In genomic region chr6:99385059-99385604, GRCm38 (mm10) we compare ENCODE assay signal across 9 mouse cellular contexts.
DNase-seq lines count a peak whose midpoint lies in the region; ATAC-seq lines count a peak whose summit lies in the region.
"Had no signal": no experiment of that assay in that cellular context is flagged by ENCODE, and none has a peak within 500 bp of the region (broad histone marks: within the 10 kb centered on the region; RNA-seq: fewer than 3 reads in every experiment).

No protein-coding gene starts in this region.

- H3K36me3 ChIP-seq in lung, embryonic 16.5 days (ENCODE audit: control insufficient read depth, insufficient read depth, low read length): no peaks in the 10 kb centered on the region
- H3K36me3 ChIP-seq: heart, embryonic 15.5 days had no signal

- H3K27me3 ChIP-seq in lung, embryonic 16.5 days (ENCODE audit: control insufficient read depth, insufficient read depth, low read depth, low read length): no peaks in the 10 kb centered on the region
- H3K27me3 ChIP-seq: heart, embryonic 15.5 days had no signal

- no peak overlapping the region for H3K4me3 ChIP-seq in lung, embryonic 16.5 days (ENCODE audit: low read length)
- H3K4me3 ChIP-seq: heart, embryonic 15.5 days had no signal

- WGBS in lung, embryonic 16.5 days: 74% methylated on average over 2 of the region's 2 CpGs

- peaks cover 12% of the 10 kb centered on the region; the same call in 1 of the 2 replicates for H3K4me1 ChIP-seq in lung, embryonic 16.5 days (replicated peaks; ENCODE audit: control insufficient read depth, insufficient read depth, low read length)

- H3K4me2 ChIP-seq in lung, embryonic 16.5 days (ENCODE audit: low read depth, low read length): no peak overlapping the region
- H3K4me2 ChIP-seq: heart, embryonic 15.5 days had no signal

- H3K27ac ChIP-seq in lung, embryonic 16.5 days (ENCODE audit: low read length): no peak overlapping the region
- H3K27ac ChIP-seq: heart, embryonic 15.5 days had no signal

- no peaks in the 10 kb centered on the region for H3K9me3 ChIP-seq in lung, embryonic 16.5 days (ENCODE audit: control insufficient read depth, low read length)
- H3K9me3 ChIP-seq: heart, embryonic 15.5 days had no signal

- 0 out of 2 replicates have a peak, but pooled peaks have one; percentile 15 for ATAC-seq in lung, embryonic 16.5 days (ENCODE audit: low read depth)

- no peak overlapping the region for H3K9ac ChIP-seq in lung, embryonic 16.5 days (ENCODE audit: low read length)
- H3K9ac ChIP-seq: heart, embryonic 15.5 days had no signal

- peak; percentile 25 for DNase-seq in embryo, embryonic 10 days (ENCODE audit: low spot score)
- no peak for DNase-seq in embryo, embryonic 10.5 days (ENCODE audit: low spot score)
- DNase-seq in 416B (ENCODE audit: low read depth): peak; percentile 73
- DNase-seq in cerebellum, adult 18-20 months: peak; percentile 24 to 40
- no peak for DNase-seq in urinary bladder, postnatal 10 days (ENCODE audit: low spot score)
- no peak for DNase-seq in left cerebral cortex, adult 11 months (ENCODE audit: low spot score)
- DNase-seq in layer of hippocampus, postnatal 10 days (ENCODE audit: low spot score in 2 of 2): no peak

Comparison
In these comparisons a context has a peak if more than half of its experiments do, and no peak if none do; other contexts are left out.
1. DNase-seq: peak in embryo, embryonic 10 days (single experiment), 416B (single experiment) and cerebellum, adult 18-20 months (2 of 2); none in embryo, embryonic 10.5 days (single experiment), urinary bladder, postnatal 10 days (single experiment), left cerebral cortex, adult 11 months (single experiment) and layer of hippocampus, postnatal 10 days (0 of 2).